Mouse (Mus musculus) hindbrain, postnatal 0 days (tissue): ENCODE data around the gene Vps26c. TPM values are rescaled to one million over a fixed set of nuclear protein-coding genes. Genes with fewer than 3 reads are reported as not detected.
A peak's percentile ranks its signal among the peaks of the same experiment; 100 is the strongest.

Source experiments
- ATAC-seq: fragments of 200-750 bp; cut with Nextera tagmentation; 2 replicates; pipeline ENCODE4 v1.8.0; 2017; ENCODE audit warnings: mild to moderate bottlenecking, moderate TSS enrichment, moderate library complexity
- DNase-seq: peaks from one replicate; pipeline ENCODE4 v3.0.0-alpha.2; 2015; ENCODE audit warnings: low spot score
- H3K27ac ChIP-seq: fragments of 300-500 bp; sonication (generic); 2 replicates; pipeline ENCODE4 v1.5.1; 2014; ENCODE audit warnings: mild to moderate bottlenecking
- H3K27me3 ChIP-seq: fragments of 300-500 bp; sonication (generic); 2 replicates; pipeline ENCODE4 v1.6.1; 2014; ENCODE audit warnings: low read length, mixed read lengths; ENCODE audit not compliant: insufficient read depth
- H3K36me3 ChIP-seq: fragments of 300-500 bp; sonication (generic); 2 replicates; pipeline ENCODE4 v1.6.1; 2014; ENCODE audit warnings: low read length, mixed read lengths; ENCODE audit not compliant: insufficient read depth
- H3K4me1 ChIP-seq: fragments of 300-500 bp; sonication (generic); 2 replicates; pipeline ENCODE4 v1.6.1; 2014; ENCODE audit warnings: antibody characterized with exemption, low read length, mixed read lengths; ENCODE audit not compliant: insufficient read depth
- H3K4me2 ChIP-seq: fragments of 300-500 bp; sonication (generic); 2 replicates; pipeline ENCODE4 v1.6.1; 2014; ENCODE audit warnings: low read depth, mild to moderate bottlenecking, low read length, moderate library complexity, mixed read lengths
- H3K4me3 ChIP-seq: fragments of 300-500 bp; sonication (generic); 2 replicates; pipeline ENCODE4 v1.5.1; 2014; ENCODE audit warnings: low read length
- H3K9ac ChIP-seq: fragments of 300-500 bp; sonication (generic); replicated peaks from 2 replicates; pipeline ENCODE4 v1.6.1; 2014; ENCODE audit warnings: mild to moderate bottlenecking, low read length, moderate library complexity, mixed read lengths
- H3K9me3 ChIP-seq: fragments of 300-500 bp; sonication (generic); 2 replicates; pipeline ENCODE4 v1.6.1; 2016; ENCODE audit warnings: low read length, mixed read lengths
- CTCF ChIP-seq: IDR thresholded peaks from 2 replicates; pipeline ENCODE4 v1.5.1; 2016; ENCODE audit warnings: antibody characterized with exemption, control low read depth, low read depth
- WGBS: fragments of 180-500 bp; shearing (Covaris S2); extraction: QIAGEN DNeasy Blood & Tissue Kit; methylation state at CpG from one replicate; pipeline ENCODE4 v1.1.7; 2014; 5-methylcytosine and 5-hydroxymethylcytosine counted together
- polyA plus RNA-seq: library from polyadenylated mRNA; unstranded; fragments of >200 nt; fragmentation: Nextera tagmentation; extraction: Ambion mirVana; gene quantifications from 2 replicates; pipeline ENCODE4 v1.2.1, GENCODE M21; 2015
- total RNA-seq: library from RNA; depleted of rRNA; stranded (reverse); fragments of >200 nt; gene quantifications from 2 replicates; pipeline ENCODE4 v1.2.3, GENCODE M21; 2014

Vps26c gene
- total and polyA plus RNA-seq, 2 experiments from 2014 or later, result 59.6 to 68.1 TPM

DNA sequence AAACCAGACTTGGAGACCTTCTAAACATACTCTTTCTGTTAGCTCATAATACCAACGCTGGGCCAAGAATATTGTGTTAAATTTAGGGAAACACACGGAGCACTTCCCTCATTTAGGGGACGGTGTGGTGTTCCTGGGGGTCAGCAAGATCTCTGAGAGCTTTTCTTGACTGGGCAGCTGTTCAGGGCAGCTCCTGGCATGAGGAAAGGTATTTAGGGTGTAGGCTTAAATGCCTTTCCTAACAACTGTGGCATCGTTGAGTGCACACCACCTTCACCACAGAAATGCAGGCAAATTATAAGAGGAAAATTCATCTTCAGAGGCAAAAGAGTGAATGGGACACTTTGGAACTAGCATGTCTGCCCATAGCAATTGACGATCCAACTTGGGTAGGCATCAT, 9.1 kb upstream of the Vps26c start:
- ATAC-seq, result no peak
- Histone ChIP-seq H3K4me2 (no peak overlapping the region), H3K4me3 (no peak overlapping the region), H3K36me3 (no peaks in the 10 kb centered on the region), H3K9me3 (no peaks in the 10 kb centered on the region), H3K27ac (no peak overlapping the region), H3K4me1 (no peaks in the 10 kb centered on the region), H3K9ac (no peak overlapping the region), H3K27me3 (no peaks in the 10 kb centered on the region)
- 88% methylated on average over 5 of the region's 5 CpGs for WGBS
- TF ChIP-seq CTCF, result no peak
- DNase-seq, result no peak

DNA sequence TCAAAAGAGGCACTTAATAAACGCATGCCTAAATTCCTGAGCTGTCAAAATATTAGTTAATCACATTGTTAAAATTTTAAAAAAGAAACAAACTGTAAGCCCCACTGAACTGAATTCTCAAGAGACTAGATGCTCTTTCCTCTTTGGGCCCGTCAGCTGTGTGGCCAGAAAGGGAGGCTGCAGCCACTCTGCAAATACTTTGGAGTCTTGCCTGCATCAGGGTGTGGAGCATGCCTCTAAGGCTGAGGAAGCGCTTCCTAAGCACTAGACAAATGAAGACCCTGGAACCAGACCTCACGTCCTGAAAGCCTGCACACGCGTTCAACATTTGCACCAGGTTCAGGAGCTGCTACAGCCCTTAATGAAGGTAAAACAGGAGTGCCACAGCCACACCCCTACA, 7.0 kb upstream of the Vps26c start:
- no peak for TF ChIP-seq CTCF
- Histone ChIP-seq H3K9ac (no peak overlapping the region), H3K4me2 (no peak overlapping the region), H3K9me3 (no peaks in the 10 kb centered on the region), H3K27me3 (no peaks in the 10 kb centered on the region), H3K27ac (no peak overlapping the region), H3K4me3 (no peak overlapping the region), H3K4me1 (no peaks in the 10 kb centered on the region), H3K36me3 (no peaks in the 10 kb centered on the region)
- DNase-seq (no peak), ATAC-seq (no peak)
- WGBS, result 80% methylated on average over 6 of the region's 6 CpGs

DNA sequence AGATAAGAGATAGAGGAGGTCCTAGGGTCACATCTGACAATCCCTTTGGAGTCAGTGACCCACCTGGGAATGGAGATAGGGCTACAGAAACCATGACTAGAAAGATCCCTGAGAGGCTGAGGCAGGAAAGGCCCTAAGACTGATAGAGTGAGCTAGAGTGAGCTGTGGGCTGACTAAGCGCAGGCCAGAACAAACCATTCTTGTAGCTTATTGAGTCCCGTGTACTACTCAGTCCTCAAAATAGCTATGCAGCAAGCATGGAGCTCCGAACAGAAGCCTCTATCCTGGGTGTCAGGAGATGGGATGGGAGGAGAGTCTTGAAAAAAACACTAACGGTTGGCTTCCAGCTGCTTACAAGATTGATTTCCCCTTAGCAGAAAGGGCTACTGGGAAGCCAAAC, 4.6 kb upstream of the Vps26c start:
- no peaks in the 10 kb centered on the region for H3K27me3 ChIP-seq
- TF ChIP-seq CTCF, result no peak
- no peak for DNase-seq
- WGBS, result 81% methylated on average over 4 of the region's 4 CpGs
- no peaks in the 10 kb centered on the region for H3K36me3 ChIP-seq
- no peaks in the 10 kb centered on the region for H3K9me3 ChIP-seq
- H3K4me2 ChIP-seq, result no peak overlapping the region
- no peak for ATAC-seq
- H3K4me1 ChIP-seq, result 0 out of 2 replicates have a peak, but pooled peaks cover 3% of the 10 kb centered on the region
- no peak overlapping the region for H3K27ac ChIP-seq
- H3K9ac ChIP-seq, result no peak overlapping the region
- H3K4me3 ChIP-seq, result no peak overlapping the region

DNA sequence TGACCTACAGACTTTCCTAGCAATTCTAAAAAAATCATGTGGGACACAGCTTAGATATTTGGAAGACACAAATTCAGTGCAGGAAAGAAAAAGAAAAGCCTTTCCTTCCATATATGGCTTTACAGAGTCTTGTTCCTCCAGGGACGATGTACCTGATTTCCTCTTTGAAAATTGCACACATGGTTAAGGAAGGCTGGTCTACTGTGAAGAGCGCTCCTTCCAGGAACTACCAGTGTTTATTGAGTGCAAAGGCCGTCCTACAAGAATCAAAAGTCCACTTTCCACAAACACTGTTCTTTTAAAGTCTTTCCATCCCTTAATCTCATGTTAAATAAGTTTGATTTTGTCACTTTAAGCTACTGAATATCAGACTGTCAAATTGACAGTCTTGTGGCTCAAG, 916 bp upstream of the Vps26c start:
- Histone ChIP-seq H3K4me1 (peaks cover 10% of the 10 kb centered on the region; the same call in 1 of the 2 replicates), H3K27me3 (no peaks in the 10 kb centered on the region), H3K36me3 (no peaks in the 10 kb centered on the region), H3K4me2 (peak overlapping the region; percentile 62), H3K9me3 (no peaks in the 10 kb centered on the region), H3K9ac (peak overlapping the region; percentile 77), H3K27ac (peak overlapping the region; percentile 98), H3K4me3 (peak overlapping the region; percentile 83)
- ATAC-seq, result no peak
- TF ChIP-seq CTCF, result no peak
- no peak for DNase-seq
- WGBS, result 68% methylated on average over 3 of the region's 3 CpGs

DNA sequence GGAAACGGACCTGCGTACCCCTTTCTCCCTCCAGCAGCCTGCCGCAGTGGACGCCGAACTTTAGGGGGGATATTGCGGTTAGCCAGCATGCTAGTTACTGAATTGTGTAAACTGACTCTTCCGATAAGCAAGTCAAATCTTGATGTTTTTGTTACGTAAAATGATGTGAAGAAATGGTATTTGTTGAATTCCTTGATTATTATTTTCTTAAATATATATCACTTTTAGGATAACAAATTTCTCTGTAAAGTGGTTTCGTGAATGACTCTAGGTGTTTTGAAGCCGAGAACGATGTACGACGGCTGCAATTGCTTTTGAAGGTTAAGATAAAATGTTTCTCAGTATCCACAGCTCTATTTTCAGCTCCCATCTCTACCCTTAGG, 513 bp upstream of the Vps26c start:
- Histone ChIP-seq H3K36me3 (no peaks in the 10 kb centered on the region), H3K9me3 (no peaks in the 10 kb centered on the region), H3K9ac (peak overlapping the region; percentile 77), H3K27me3 (no peaks in the 10 kb centered on the region), H3K4me2 (peak overlapping the region; percentile 62), H3K4me3 (peak overlapping the region; percentile 83), H3K4me1 (peaks cover 10% of the 10 kb centered on the region; the same call in 1 of the 2 replicates), H3K27ac (peak overlapping the region; percentile 98)
- TF ChIP-seq CTCF, result no peak
- 3% methylated on average over 13 of the region's 13 CpGs for whole genome bisulfite sequencing
- DNase-seq (no peak), ATAC-seq (no peak)

DNA sequence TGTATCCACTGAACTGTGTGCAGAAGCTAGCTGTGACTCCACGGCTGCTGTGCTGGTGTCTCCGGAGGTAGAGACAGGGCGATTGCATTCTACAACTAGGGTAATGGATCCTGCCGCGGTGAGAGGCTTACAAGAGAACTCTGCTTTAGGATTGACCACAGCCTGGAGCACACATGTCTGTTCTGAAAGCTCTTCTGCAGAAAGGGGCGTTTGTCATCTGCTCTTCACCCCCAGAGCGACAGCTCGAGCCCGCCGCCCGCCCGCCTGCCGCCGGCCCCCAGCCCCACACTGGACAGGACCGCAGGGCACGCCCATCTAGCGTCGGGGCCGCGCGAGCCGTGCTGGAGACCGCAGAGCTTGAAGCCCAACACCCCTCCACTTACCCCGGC, 681 bp downstream of the Vps26c start:
- peak overlapping the region; percentile 98 for H3K27ac ChIP-seq
- H3K4me2 ChIP-seq, result peak overlapping the region; percentile 62
- H3K4me3 ChIP-seq, result peak overlapping the region; percentile 83
- H3K9me3 ChIP-seq, result no peaks in the 10 kb centered on the region
- H3K36me3 ChIP-seq, result no peaks in the 10 kb centered on the region
- no peak for TF ChIP-seq CTCF
- ATAC-seq (peak; percentile 74), DNase-seq (no peak)
- WGBS, result under 1% methylated on average over 24 of the region's 24 CpGs
- H3K9ac ChIP-seq, result peak overlapping the region; percentile 77
- peaks cover 10% of the 10 kb centered on the region; the same call in 1 of the 2 replicates for H3K4me1 ChIP-seq
- H3K27me3 ChIP-seq, result no peaks in the 10 kb centered on the region

DNA sequence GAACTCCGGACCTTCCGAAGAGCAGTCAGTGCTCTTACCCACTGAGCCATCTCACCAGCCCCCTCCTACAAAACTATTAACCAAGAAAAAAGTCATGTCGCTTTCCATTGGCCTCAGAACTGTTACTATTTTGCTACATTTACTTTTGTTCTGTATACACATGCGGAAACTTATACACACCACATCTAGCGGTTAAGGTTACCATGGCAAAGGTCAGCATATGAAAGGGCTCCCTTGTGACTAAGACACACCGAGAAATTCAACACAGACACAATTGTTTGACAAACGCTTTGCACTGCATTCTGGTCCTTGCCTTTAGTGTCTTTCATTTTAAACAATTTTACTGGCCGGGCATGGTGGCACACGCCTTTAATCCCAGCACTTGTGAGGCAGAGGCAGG, 1.9 kb downstream of the Vps26c start:
- WGBS, result 71% methylated on average over 9 of the region's 9 CpGs
- peak overlapping the region; percentile 62; the same call in 1 of the 2 replicates for H3K4me2 ChIP-seq
- H3K27me3 ChIP-seq, result no peaks in the 10 kb centered on the region
- ATAC-seq (no peak), DNase-seq (no peak)
- TF ChIP-seq CTCF, result no peak
- H3K9me3 ChIP-seq, result no peaks in the 10 kb centered on the region
- H3K9ac ChIP-seq, result no peak overlapping the region
- no peak overlapping the region for H3K27ac ChIP-seq
- no peak overlapping the region for H3K4me3 ChIP-seq
- H3K36me3 ChIP-seq, result no peaks in the 10 kb centered on the region
- peaks cover 10% of the 10 kb centered on the region; the same call in 1 of the 2 replicates for H3K4me1 ChIP-seq
